Mouse (Mus musculus) lung, postnatal 0 days (tissue): ENCODE measurements around the gene Akap1. TPM values are rescaled to one million over a fixed set of nuclear protein-coding genes. Genes with fewer than 3 reads are reported as not detected.

ENCODE experiments used
- ATAC-seq: fragments of 200-750 bp; cut with Nextera tagmentation; 2 replicates; pipeline ENCODE4 v1.8.0; 2017; ENCODE audit warnings: moderate library complexity
- DNase-seq: peaks from one replicate; pipeline ENCODE4 v3.0.0-alpha.2; 2016; ENCODE audit warnings: low spot score
- H3K27ac ChIP-seq: fragments of 300-500 bp; sonication (generic); 2 replicates; pipeline ENCODE4 v1.5.1; 2014; ENCODE audit warnings: antibody characterized with exemption, mild to moderate bottlenecking, low read length, mixed read lengths
- H3K27me3 ChIP-seq: fragments of 300-500 bp; sonication (generic); replicated peaks from 2 replicates; pipeline ENCODE4 v1.6.1; 2014; ENCODE audit warnings: low read length, mixed read lengths; ENCODE audit not compliant: insufficient read depth
- H3K36me3 ChIP-seq: fragments of 300-500 bp; sonication (generic); 2 replicates; pipeline ENCODE4 v1.6.1; 2014; ENCODE audit warnings: low read length, mixed read lengths; ENCODE audit not compliant: insufficient read depth
- H3K4me1 ChIP-seq: fragments of 300-500 bp; sonication (generic); 2 replicates; pipeline ENCODE4 v1.6.1; 2014; ENCODE audit warnings: antibody characterized with exemption, low read depth, low read length, mixed read lengths; ENCODE audit not compliant: insufficient read depth
- H3K4me2 ChIP-seq: fragments of 300-500 bp; sonication (generic); replicated peaks from 2 replicates; pipeline ENCODE4 v1.6.1; 2014; ENCODE audit warnings: low read depth, mild to moderate bottlenecking, low read length, moderate library complexity, mixed read lengths
- H3K4me3 ChIP-seq: fragments of 300-500 bp; sonication (generic); 2 replicates; pipeline ENCODE4 v1.5.1; 2014; ENCODE audit warnings: low read depth, low read length
- H3K9ac ChIP-seq: fragments of 300-500 bp; sonication (generic); replicated peaks from 2 replicates; pipeline ENCODE4 v1.6.1; 2014; ENCODE audit warnings: low read depth, mild to moderate bottlenecking
- H3K9me3 ChIP-seq: fragments of 300-500 bp; sonication (generic); 2 replicates; pipeline ENCODE4 v1.6.1; 2016; ENCODE audit warnings: low read length, mixed read lengths
- CTCF ChIP-seq: IDR thresholded peaks from 2 replicates; pipeline ENCODE4 v1.5.1; 2016; ENCODE audit warnings: antibody characterized with exemption, mild to moderate bottlenecking
- EP300 ChIP-seq: IDR thresholded peaks from 2 replicates; pipeline ENCODE4 v1.6.1; 2016; ENCODE audit warnings: antibody characterized with exemption, mild to moderate bottlenecking, control low read depth
- WGBS: fragments of 180-500 bp; shearing (Covaris S2); extraction: QIAGEN DNeasy Blood & Tissue Kit; methylation state at CpG from one replicate; pipeline ENCODE4 v1.1.7; 2014; 5-methylcytosine and 5-hydroxymethylcytosine counted together
- polyA plus RNA-seq: library from polyadenylated mRNA; unstranded; fragments of >200 nt; fragmentation: Nextera tagmentation; extraction: Ambion mirVana; gene quantifications from 2 replicates; pipeline ENCODE4 v1.2.1, GENCODE M21; 2015

The Akap1 gene
- polyA plus RNA-seq, 1 experiment from 2014 or later, result 13.5 TPM

DNA sequence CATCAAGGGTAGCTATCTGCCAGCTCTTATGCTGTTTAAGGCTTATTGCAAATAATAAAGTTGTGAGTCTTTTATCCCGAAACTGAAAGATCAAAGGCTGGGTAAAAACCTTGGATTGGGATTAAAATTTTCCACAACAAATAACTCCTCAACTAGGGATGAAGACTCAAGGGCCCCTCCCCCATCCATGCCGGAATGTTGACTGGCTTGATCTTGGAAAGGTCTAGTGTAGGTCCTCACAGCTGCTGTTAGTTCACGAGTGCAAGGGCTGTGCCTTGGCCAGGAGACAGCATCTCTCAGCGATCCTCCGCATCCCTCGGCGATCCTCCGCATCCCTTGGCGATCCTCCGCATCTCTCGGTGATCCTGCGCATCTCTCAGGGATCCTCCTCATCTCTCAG is 13.6 kb upstream of the Akap1 start:
- Histone ChIP-seq H3K9me3 (no peaks in the 10 kb centered on the region), H3K27ac (no peak overlapping the region), H3K4me1 (peaks cover 3% of the 10 kb centered on the region; the same call in 1 of the 2 replicates), H3K36me3 (no peaks in the 10 kb centered on the region), H3K27me3 (no peaks in the 10 kb centered on the region), H3K4me2 (no peak overlapping the region), H3K4me3 (no peak overlapping the region), H3K9ac (no peak overlapping the region)
- 87% methylated on average over 12 of the region's 12 CpGs for WGBS
- ATAC-seq, result no peak
- DNase-seq, result no peak
- no peak for TF ChIP-seq CTCF

DNA sequence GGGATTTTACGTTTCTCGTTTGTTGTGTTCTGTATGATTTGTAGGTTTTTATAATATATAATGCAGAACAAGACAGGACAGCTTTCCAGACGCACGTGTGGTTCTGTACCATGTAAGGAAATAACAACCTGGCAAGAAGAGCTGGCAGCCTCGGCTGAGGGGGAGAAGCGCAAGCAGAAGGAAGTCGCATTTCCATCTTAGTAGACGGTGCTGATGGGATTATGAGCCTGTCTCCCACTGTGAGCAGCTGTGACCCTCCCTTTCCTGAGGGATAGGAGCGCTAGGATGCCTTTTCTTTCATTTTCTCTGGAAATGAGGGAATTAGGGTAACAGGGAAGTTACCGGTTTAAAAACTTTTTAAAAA is 9.3 kb upstream of the Akap1 start:
- TF ChIP-seq CTCF (no peak), EP300 (no peak)
- Histone ChIP-seq H3K9me3 (no peaks in the 10 kb centered on the region), H3K4me1 (peaks cover 3% of the 10 kb centered on the region; the same call in 1 of the 2 replicates), H3K27ac (no peak overlapping the region), H3K36me3 (no peaks in the 10 kb centered on the region), H3K27me3 (no peaks in the 10 kb centered on the region), H3K4me3 (peak overlapping the region; percentile 31), H3K4me2 (peak overlapping the region; percentile 63), H3K9ac (no peak overlapping the region)
- ATAC-seq, result no peak
- WGBS, result 3% methylated on average over 10 of the region's 10 CpGs
- peak; percentile 5 for DNase-seq

DNA sequence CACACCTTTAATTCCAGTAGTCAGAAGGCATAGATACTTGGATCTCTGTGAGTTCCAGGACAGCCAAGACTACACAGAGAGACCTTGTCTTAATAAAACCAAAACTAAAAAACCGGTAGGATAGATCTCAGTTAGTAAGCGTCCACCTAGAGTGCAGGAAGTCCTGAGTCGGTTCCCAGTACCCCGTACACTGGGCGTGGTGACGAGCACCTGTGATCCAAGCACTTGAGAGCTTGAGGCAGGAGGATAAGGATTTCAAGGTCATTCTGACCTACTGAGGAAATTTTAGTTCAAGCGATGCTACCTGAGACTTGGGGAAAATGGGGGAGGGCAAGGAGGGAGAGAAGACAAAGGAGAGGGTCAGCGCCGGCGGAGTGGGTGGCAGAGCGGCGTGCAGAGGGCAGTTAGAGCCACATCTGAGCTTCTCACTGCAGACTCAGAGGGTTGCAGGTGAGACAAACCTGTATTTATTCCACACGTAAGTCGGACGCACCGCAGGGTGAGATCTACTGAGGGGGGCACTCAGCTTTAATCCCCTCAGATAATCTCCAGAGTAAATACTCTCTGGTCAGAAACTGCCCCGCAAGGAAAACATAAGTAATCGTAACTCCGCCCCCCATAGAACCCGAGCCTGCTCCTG is 8.8 kb upstream of the Akap1 start:
- no peak overlapping the region for H3K9ac ChIP-seq
- peak overlapping the region; percentile 31 for H3K4me3 ChIP-seq
- DNase-seq (no peak), ATAC-seq (no peak)
- H3K9me3 ChIP-seq, result no peaks in the 10 kb centered on the region
- TF ChIP-seq EP300 (no peak), CTCF (no peak)
- no peaks in the 10 kb centered on the region for H3K36me3 ChIP-seq
- H3K27me3 ChIP-seq, result no peaks in the 10 kb centered on the region
- H3K27ac ChIP-seq, result no peak overlapping the region
- peak overlapping the region; percentile 63 for H3K4me2 ChIP-seq
- WGBS, result 5% methylated on average over 20 of the region's 20 CpGs
- peaks cover 3% of the 10 kb centered on the region; the same call in 1 of the 2 replicates for H3K4me1 ChIP-seq

DNA sequence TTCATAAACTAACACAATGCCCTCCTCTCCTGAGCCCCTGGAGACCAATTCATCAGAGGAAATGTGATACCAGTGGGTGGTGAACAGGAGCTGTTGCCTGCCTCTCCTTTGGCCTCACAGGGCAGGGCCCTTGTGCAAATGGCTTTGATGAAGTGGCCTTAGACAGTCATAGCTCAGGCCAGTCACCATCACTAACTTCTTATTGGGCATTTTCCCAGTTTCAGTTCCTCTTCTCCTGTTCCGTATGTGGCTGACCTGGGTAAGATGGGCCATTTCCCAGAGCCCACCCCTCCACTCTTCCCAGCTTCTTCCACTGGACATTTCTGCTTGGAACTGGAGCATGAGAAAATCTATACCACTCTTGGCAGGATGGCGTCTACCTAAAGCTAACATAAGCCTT is 5.1 kb upstream of the Akap1 start:
- H3K4me3 ChIP-seq, result no peak overlapping the region
- 75% methylated on average over 2 of the region's 2 CpGs for WGBS
- DNase-seq, result no peak
- H3K36me3 ChIP-seq, result no peaks in the 10 kb centered on the region
- no peak overlapping the region for H3K4me2 ChIP-seq
- no peak overlapping the region for H3K9ac ChIP-seq
- TF ChIP-seq EP300, result no peak
- TF ChIP-seq CTCF, result no peak
- no peak overlapping the region for H3K27ac ChIP-seq
- H3K4me1 ChIP-seq, result peaks cover 3% of the 10 kb centered on the region; the same call in 1 of the 2 replicates
- no peaks in the 10 kb centered on the region for H3K9me3 ChIP-seq
- ATAC-seq, result no peak
- no peaks in the 10 kb centered on the region for H3K27me3 ChIP-seq

DNA sequence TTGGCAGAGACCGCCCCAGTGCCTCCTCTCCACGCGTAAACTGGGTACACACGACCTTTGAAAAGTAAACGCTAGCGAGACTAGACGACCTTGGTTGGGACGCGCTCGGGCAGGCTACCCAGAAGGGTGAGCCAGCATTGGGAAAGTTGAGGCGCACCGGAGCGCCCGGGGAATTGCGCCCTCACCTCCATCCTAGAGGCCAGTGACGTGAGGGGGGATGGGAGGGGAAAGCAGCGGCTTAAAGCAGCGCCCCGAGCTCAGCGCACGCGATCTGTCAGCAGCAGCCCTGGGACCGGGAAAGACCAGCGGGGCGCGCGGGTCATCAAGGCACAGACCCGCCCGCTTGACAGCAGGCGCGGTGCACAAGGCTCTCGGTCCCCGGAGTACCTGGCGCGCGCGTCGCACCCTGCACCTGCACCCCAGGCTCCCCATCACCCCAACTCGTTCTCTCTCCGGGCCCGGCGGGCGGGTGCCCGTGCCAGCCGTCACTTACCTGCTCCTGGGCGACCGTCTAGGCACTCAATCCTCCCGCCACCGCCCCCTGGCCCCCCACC is 405 bp downstream of the Akap1 start:
- Histone ChIP-seq H3K9me3 (no peaks in the 10 kb centered on the region), H3K4me3 (peak overlapping the region; percentile 66), H3K4me1 (peaks cover 10% of the 10 kb centered on the region; the same call in 1 of the 2 replicates), H3K27ac (peak overlapping the region; percentile 58), H3K36me3 (no peaks in the 10 kb centered on the region), H3K4me2 (peak overlapping the region; percentile 99), H3K27me3 (no peaks in the 10 kb centered on the region), H3K9ac (peak overlapping the region; percentile 60)
- TF ChIP-seq EP300, result no peak
- 3% methylated on average over 27 of the region's 49 CpGs for WGBS
- DNase-seq, result peak; percentile 61
- peak; percentile 23 for ATAC-seq

DNA sequence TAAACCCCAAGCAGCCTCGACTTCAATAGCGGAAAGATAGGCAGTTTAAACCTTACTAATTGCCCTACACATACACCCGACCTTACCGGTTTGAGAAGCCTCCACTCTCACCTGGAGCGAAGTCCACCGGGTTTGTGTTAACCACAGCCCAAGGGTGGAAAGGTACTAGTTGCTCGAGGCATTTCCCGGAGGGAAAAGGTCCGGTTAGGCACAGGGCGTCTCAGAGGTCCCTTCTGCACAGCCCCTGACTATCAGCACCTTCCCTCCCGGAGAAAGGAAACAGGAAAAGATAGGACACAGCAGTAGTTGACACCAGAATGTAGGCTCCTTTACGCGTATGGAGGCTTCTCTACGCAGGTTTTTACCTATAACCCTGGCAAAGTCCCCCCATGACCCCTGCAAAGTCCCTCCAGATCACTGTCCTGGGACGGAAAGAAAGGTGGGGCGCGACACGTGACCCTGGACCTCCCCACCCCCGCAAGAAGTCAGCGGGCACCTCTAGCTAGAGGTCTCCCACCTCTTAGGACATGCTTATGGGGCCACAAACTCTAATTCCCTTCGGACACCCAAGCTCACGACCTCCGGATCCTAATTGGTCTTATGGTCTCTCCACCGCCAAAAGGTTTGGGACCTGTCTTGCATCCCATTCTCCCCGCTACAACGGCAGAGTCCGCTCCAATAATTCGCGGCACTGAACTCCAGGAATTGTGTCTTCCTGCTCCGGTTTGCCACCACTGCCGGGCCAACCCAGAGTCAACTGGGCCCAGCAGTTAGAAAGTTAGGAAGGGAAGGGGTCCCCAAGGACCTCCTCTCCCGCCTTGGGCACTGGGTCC is 1.1 kb downstream of the Akap1 start:
- H3K27ac ChIP-seq, result peak overlapping the region; percentile 58
- peak overlapping the region; percentile 66 for H3K4me3 ChIP-seq
- 1% methylated on average over 32 of the region's 32 CpGs for WGBS
- no peak for TF ChIP-seq CTCF
- no peak for TF ChIP-seq EP300
- ATAC-seq (no peak), DNase-seq (peak; percentile 14)
- H3K9me3 ChIP-seq, result no peaks in the 10 kb centered on the region
- H3K9ac ChIP-seq, result peak overlapping the region; percentile 60
- H3K27me3 ChIP-seq, result no peaks in the 10 kb centered on the region
- H3K36me3 ChIP-seq, result no peaks in the 10 kb centered on the region
- H3K4me1 ChIP-seq, result peaks cover 10% of the 10 kb centered on the region; the same call in 1 of the 2 replicates
- peak overlapping the region; percentile 99 for H3K4me2 ChIP-seq
